Mouse (Mus musculus): ENCODE data around the gene Matn1. TPM values are rescaled to one million over a fixed set of nuclear protein-coding genes. Genes with fewer than 3 reads are reported as not detected.

Matn1 gene
- polyA plus RNA-seq, 1 experiment from 2014 or later = not detected

- Histone ChIP-seq H3K4me1 (no peaks in the 10 kb centered on the region), H3K27ac (replicated peaks) (no peak overlapping the region), H3K9ac (no peak overlapping the region), H3K4me3 (no peak overlapping the region), H3K36me3 (no peaks in the 10 kb centered on the region), H3K27me3 (replicated peaks) (peaks cover 49% of the 10 kb centered on the region), H3K4me2 (no peak overlapping the region), H3K9me3 (no peaks in the 10 kb centered on the region)
- 75% methylated on average over 35 of the region's 35 CpGs for WGBS
- no peak for ATAC-seq (ENCODE audit: extremely low read depth, insufficient number of reproducible peaks, low FRiP score, low TSS enrichment)
These were observed 5.7 kb downstream of the Matn1 start for GRCm38 (mm10) chr4:130949821-130950384.

- H3K4me2 ChIP-seq = no peak overlapping the region
- WGBS = 41% methylated on average over 17 of the region's 17 CpGs
- no peaks in the 10 kb centered on the region for H3K36me3 ChIP-seq
- no peaks in the 10 kb centered on the region for H3K4me1 ChIP-seq
- no peak overlapping the region for H3K27ac ChIP-seq (replicated peaks)
- H3K9me3 ChIP-seq = no peaks in the 10 kb centered on the region
- H3K4me3 ChIP-seq = no peak overlapping the region
- H3K9ac ChIP-seq = no peak overlapping the region
- ATAC-seq (ENCODE audit: extremely low read depth, insufficient number of reproducible peaks, low FRiP score, low TSS enrichment) = no peak
- peaks cover 48% of the 10 kb centered on the region for H3K27me3 ChIP-seq (replicated peaks)
These were observed 8.3 kb downstream of the Matn1 start for GRCm38 (mm10) chr4:130952531-130952930.

- Histone ChIP-seq H3K36me3 (no peaks in the 10 kb centered on the region), H3K4me2 (no peak overlapping the region), H3K9ac (no peak overlapping the region), H3K27me3 (replicated peaks) (peaks cover 40% of the 10 kb centered on the region), H3K4me3 (no peak overlapping the region), H3K4me1 (no peaks in the 10 kb centered on the region), H3K9me3 (no peaks in the 10 kb centered on the region), H3K27ac (replicated peaks) (no peak overlapping the region)
- WGBS = 69% methylated on average over 10 of the region's 10 CpGs
- no peak for ATAC-seq (ENCODE audit: extremely low read depth, insufficient number of reproducible peaks, low FRiP score, low TSS enrichment)
These were observed 13.0 kb downstream of the Matn1 start for GRCm38 (mm10) chr4:130957156-130957555.

GRCm38 (mm10) chr4:130958812-130959211, 14.6 kb downstream of the Matn1 start:
- H3K4me1 ChIP-seq = no peaks in the 10 kb centered on the region
- no peak overlapping the region for H3K27ac ChIP-seq (replicated peaks)
- no peak overlapping the region for H3K4me2 ChIP-seq
- H3K9ac ChIP-seq = no peak overlapping the region
- H3K27me3 ChIP-seq (replicated peaks) = peaks cover 38% of the 10 kb centered on the region
- 59% methylated on average over 5 of the region's 5 CpGs for WGBS
- no peaks in the 10 kb centered on the region for H3K9me3 ChIP-seq
- no peaks in the 10 kb centered on the region for H3K36me3 ChIP-seq
- ATAC-seq (ENCODE audit: extremely low read depth, insufficient number of reproducible peaks, low FRiP score, low TSS enrichment) = no peak
- H3K4me3 ChIP-seq = no peak overlapping the region

GRCm38 (mm10) chr4:130959678-130960077, 15.5 kb downstream of the Matn1 start:
- 50% methylated on average over 6 of the region's 6 CpGs for WGBS
- ATAC-seq (ENCODE audit: extremely low read depth, insufficient number of reproducible peaks, low FRiP score, low TSS enrichment) = no peak

GRCm38 (mm10) chr4:130960118-130960734, 16.0 kb downstream of the Matn1 start:
- Histone ChIP-seq H3K36me3 (no peaks in the 10 kb centered on the region), H3K4me1 (no peaks in the 10 kb centered on the region), H3K4me3 (no peak overlapping the region), H3K27me3 (replicated peaks) (peaks cover 30% of the 10 kb centered on the region), H3K9me3 (no peaks in the 10 kb centered on the region), H3K27ac (replicated peaks) (no peak overlapping the region), H3K4me2 (no peak overlapping the region), H3K9ac (no peak overlapping the region)
- 25% methylated on average over 9 of the region's 9 CpGs for WGBS
- no peak for ATAC-seq (ENCODE audit: extremely low read depth, insufficient number of reproducible peaks, low FRiP score, low TSS enrichment)

More at GRCm38 (mm10) chr4:130959678-130960077, 15.5 kb downstream of the Matn1 start:
- Histone ChIP-seq H3K4me1 (no peaks in the 10 kb centered on the region), H3K9me3 (no peaks in the 10 kb centered on the region), H3K4me3 (no peak overlapping the region), H3K27ac (replicated peaks) (no peak overlapping the region), H3K27me3 (replicated peaks) (peaks cover 33% of the 10 kb centered on the region), H3K9ac (no peak overlapping the region), H3K4me2 (no peak overlapping the region), H3K36me3 (no peaks in the 10 kb centered on the region)

- no peak overlapping the region for H3K27ac ChIP-seq (replicated peaks)
- ATAC-seq (ENCODE audit: extremely low read depth, insufficient number of reproducible peaks, low FRiP score, low TSS enrichment) = no peak
- 88% methylated on average over 1 of the region's 1 CpGs for WGBS
- H3K36me3 ChIP-seq = no peaks in the 10 kb centered on the region
- peaks cover 19% of the 10 kb centered on the region; the same call in 1 of the 2 replicates for H3K27me3 ChIP-seq (replicated peaks)
- H3K4me3 ChIP-seq = no peak overlapping the region
- 0 out of 2 replicates have a peak, but pooled peaks cover 6% of the 10 kb centered on the region for H3K4me1 ChIP-seq
- H3K9ac ChIP-seq = no peak overlapping the region
- 0 out of 2 replicates have a peak, but pooled peaks cover 5% of the 10 kb centered on the region for H3K9me3 ChIP-seq
- H3K4me2 ChIP-seq = no peak overlapping the region
These were observed 27.1 kb downstream of the Matn1 start for GRCm38 (mm10) chr4:130971278-130971677.

GRCm38 (mm10) chr4:130972421-130972829, 28.2 kb downstream of the Matn1 start:
- H3K4me1 ChIP-seq = 0 out of 2 replicates have a peak, but pooled peaks cover 6% of the 10 kb centered on the region
- H3K36me3 ChIP-seq = no peaks in the 10 kb centered on the region
- peak overlapping the region; percentile 53 for H3K27ac ChIP-seq (replicated peaks)
- no peak overlapping the region for H3K9ac ChIP-seq
- WGBS = 38% methylated on average over 5 of the region's 5 CpGs
- 0 out of 2 replicates have a peak overlapping the region, but pooled peaks have one; percentile 14 for H3K4me2 ChIP-seq
- no peak overlapping the region for H3K4me3 ChIP-seq
- 0 out of 2 replicates have a peak, but pooled peaks cover 5% of the 10 kb centered on the region for H3K9me3 ChIP-seq
- no peak for ATAC-seq (ENCODE audit: extremely low read depth, insufficient number of reproducible peaks, low FRiP score, low TSS enrichment)
- peaks cover 10% of the 10 kb centered on the region; the same call in 1 of the 2 replicates for H3K27me3 ChIP-seq (replicated peaks)

GRCm38 (mm10) chr4:130973332-130974263, 29.4 kb downstream of the Matn1 start:
- no peak overlapping the region for H3K9ac ChIP-seq
- no peaks in the 10 kb centered on the region for H3K36me3 ChIP-seq
- no peak for ATAC-seq (ENCODE audit: extremely low read depth, insufficient number of reproducible peaks, low FRiP score, low TSS enrichment)
- H3K4me1 ChIP-seq = 0 out of 2 replicates have a peak, but pooled peaks cover 6% of the 10 kb centered on the region
- 69% methylated on average over 19 of the region's 19 CpGs for WGBS
- H3K4me2 ChIP-seq = no peak overlapping the region
- peaks cover 7% of the 10 kb centered on the region; the same call in 1 of the 2 replicates for H3K27me3 ChIP-seq (replicated peaks)
- no peak overlapping the region for H3K4me3 ChIP-seq
- H3K9me3 ChIP-seq = 0 out of 2 replicates have a peak, but pooled peaks cover 5% of the 10 kb centered on the region
- H3K27ac ChIP-seq (replicated peaks) = peak overlapping the region; percentile 53; the same call in 1 of the 2 replicates

- H3K4me3 ChIP-seq = no peak overlapping the region
- no peak overlapping the region for H3K4me2 ChIP-seq
- WGBS = 56% methylated on average over 3 of the region's 3 CpGs
- H3K4me1 ChIP-seq = no peaks in the 10 kb centered on the region
- no peaks in the 10 kb centered on the region for H3K9me3 ChIP-seq
- H3K27ac ChIP-seq (replicated peaks) = no peak overlapping the region
- H3K27me3 ChIP-seq (replicated peaks) = no peaks in the 10 kb centered on the region; the same call in 1 of the 2 replicates
- ATAC-seq (ENCODE audit: extremely low read depth, insufficient number of reproducible peaks, low FRiP score, low TSS enrichment) = no peak
- H3K36me3 ChIP-seq = no peaks in the 10 kb centered on the region
- H3K9ac ChIP-seq = no peak overlapping the region
These were observed 34.8 kb downstream of the Matn1 start for GRCm38 (mm10) chr4:130978981-130979380.
